Mouse (Mus musculus): Measurements from ENCODE around the gene 4930579F01Rik.

The 4930579F01Rik gene

GRCm38 (mm10) chr3:138216091-138216490, 22.5 kb upstream of the 4930579F01Rik start:
- in situ Hi-C loops (cut with MboI), result no loop called here

GRCm38 (mm10) chr3:138215395-138215989, 21.9 kb upstream of the 4930579F01Rik start:
- in situ Hi-C loops (cut with MboI), result no loop called here

GRCm38 (mm10) chr3:138212431-138212951, 18.9 kb upstream of the 4930579F01Rik start:
- in situ Hi-C loops (cut with MboI), result no loop called here

- in situ Hi-C loops (cut with MboI), result no loop called here
These were observed 16.9 kb upstream of the 4930579F01Rik start for GRCm38 (mm10) chr3:138210432-138211075.

- in situ Hi-C loops (cut with MboI), result no loop called here
These were observed 15.2 kb upstream of the 4930579F01Rik start for GRCm38 (mm10) chr3:138208821-138209220.

- in situ Hi-C loops (cut with MboI), result no loop called here
These were observed 5.1 kb upstream of the 4930579F01Rik start for GRCm38 (mm10) chr3:138198722-138199068.

GRCm38 (mm10) chr3:138197973-138198721, 4.5 kb upstream of the 4930579F01Rik start:
- in situ Hi-C loops (cut with MboI), result no loop called here

- in situ Hi-C loops (cut with MboI), result no loop called here
These were observed 3.9 kb upstream of the 4930579F01Rik start for GRCm38 (mm10) chr3:138197556-138197955.

- in situ Hi-C loops (cut with MboI), result no loop called here
These were observed 3.5 kb upstream of the 4930579F01Rik start for GRCm38 (mm10) chr3:138197093-138197492.

GRCm38 (mm10) chr3:138192260-138192659, 1.4 kb downstream of the 4930579F01Rik start:
- in situ Hi-C loops (cut with MboI), result no loop called here

GRCm38 (mm10) chr3:138185995-138186930, 7.4 kb downstream of the 4930579F01Rik start:
- in situ Hi-C loops (cut with MboI), result no loop called here

GRCm38 (mm10) chr3:138185290-138185689, 8.3 kb downstream of the 4930579F01Rik start:
- in situ Hi-C loops (cut with MboI), result no loop called here

- in situ Hi-C loops (cut with MboI), result no loop called here
These were observed 10.3 kb downstream of the 4930579F01Rik start for GRCm38 (mm10) chr3:138183371-138183770.

GRCm38 (mm10) chr3:138182019-138182418, 11.6 kb downstream of the 4930579F01Rik start:
- in situ Hi-C loops (cut with MboI), result no loop called here

GRCm38 (mm10) chr3:138175551-138175950, 18.1 kb downstream of the 4930579F01Rik start:
- in situ Hi-C loops (cut with MboI), result no loop called here

GRCm38 (mm10) chr3:138173291-138173690, 20.3 kb downstream of the 4930579F01Rik start:
- in situ Hi-C loops (cut with MboI), result no loop called here

GRCm38 (mm10) chr3:138162553-138163183, 31.0 kb downstream of the 4930579F01Rik start:
- in situ Hi-C loops (cut with MboI), result no loop called here

GRCm38 (mm10) chr3:138161623-138162022, 32.0 kb downstream of the 4930579F01Rik start:
- in situ Hi-C loops (cut with MboI), result no loop called here

- in situ Hi-C loops (cut with MboI), result no loop called here
These were observed 37.0 kb downstream of the 4930579F01Rik start for GRCm38 (mm10) chr3:138156651-138157050.

- in situ Hi-C loops (cut with MboI), result no loop called here
These were observed 38.6 kb downstream of the 4930579F01Rik start for GRCm38 (mm10) chr3:138155062-138155461.

GRCm38 (mm10) chr3:138148811-138149210, 44.8 kb downstream of the 4930579F01Rik start:
- in situ Hi-C loops (cut with MboI), result loop anchor here (10.0 kb wide), 2 partner anchors 154 to 284 kb away; partner anchors contain the start of genes Dnajb14 and H2afz

Data from mature B cell (primary cell).